Mouse (Mus musculus): ENCODE measurements around the gene Cd151. TPM values are rescaled to one million over a fixed set of nuclear protein-coding genes. Genes with fewer than 3 reads are reported as not detected.
A peak's percentile ranks its signal among the peaks of the same experiment; 100 is the strongest.

The Cd151 gene
- total RNA-seq, 2 experiments from 2014 or later = 46.7 to 50.6 TPM

DNA sequence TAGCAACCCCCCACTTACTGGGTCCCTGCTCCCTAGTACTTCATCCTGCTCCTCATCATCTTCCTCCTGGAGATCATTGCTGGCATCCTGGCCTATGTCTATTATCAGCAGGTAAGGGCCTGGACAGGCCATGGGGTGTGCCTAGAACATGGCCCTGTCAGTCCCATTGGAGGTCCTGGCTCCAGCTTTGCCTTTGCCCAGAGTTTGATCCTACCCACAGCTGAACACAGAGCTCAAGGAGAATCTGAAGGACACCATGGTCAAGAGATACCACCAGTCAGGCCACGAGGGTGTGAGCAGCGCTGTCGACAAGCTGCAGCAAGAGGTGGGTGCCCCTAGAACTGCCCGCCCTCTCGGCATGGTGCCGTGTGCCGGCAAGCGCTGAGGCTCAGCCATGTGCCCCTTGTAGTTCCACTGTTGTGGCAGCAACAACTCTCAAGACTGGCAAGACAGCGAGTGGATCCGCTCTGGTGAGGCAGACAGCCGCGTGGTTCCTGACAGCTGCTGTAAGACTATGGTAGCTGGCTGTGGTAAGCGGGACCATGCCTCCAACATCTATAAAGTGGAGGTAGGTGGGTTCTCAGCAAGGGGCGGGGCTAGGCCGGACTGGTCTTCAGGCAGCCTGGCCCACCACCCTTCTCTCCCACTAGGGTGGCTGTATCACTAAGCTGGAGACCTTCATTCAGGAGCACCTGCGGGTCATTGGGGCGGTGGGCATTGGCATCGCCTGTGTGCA, 2.9 kb downstream of the Cd151 start:
- intact Hi-C loops (cut with DNase I) = no loop called here
- DNase-seq = no peak

DNA sequence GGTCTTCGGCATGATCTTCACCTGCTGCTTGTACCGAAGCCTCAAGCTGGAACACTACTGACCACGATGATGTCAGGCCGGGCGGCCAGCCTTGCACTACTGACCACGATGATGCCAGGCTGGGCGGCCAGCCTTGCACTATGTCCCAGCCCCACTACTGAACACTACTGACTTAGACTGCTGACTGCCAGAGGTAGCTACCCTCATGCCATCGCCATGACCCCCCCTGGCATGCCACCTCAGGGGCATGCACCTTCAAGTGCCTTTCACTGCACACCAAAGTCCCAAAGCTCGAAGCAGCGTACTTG, 3.4 kb downstream of the Cd151 start:
- no peak for DNase-seq
- intact Hi-C loops (cut with DNase I) = no loop called here

DNA sequence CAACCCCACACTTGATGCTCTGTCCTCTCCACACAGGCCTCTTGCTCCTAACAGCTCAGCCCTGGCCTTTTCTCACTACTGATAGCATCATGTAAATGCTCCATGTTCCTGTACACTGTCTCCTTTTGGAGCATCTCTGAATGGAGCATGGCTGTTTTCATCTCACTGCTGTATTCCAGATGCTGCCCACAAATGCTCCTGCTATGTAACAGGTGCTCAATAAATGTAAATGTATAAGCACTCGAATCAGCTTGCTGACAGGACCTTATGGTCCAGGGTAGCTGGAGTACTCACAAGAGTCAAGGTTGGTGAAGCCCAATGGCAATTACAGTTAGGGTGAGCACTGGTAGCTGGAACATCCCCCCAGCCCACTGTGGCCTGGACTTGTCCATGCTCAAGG, 4.0 kb downstream of the Cd151 start:
- intact Hi-C loops (cut with DNase I) = no loop called here

DNA sequence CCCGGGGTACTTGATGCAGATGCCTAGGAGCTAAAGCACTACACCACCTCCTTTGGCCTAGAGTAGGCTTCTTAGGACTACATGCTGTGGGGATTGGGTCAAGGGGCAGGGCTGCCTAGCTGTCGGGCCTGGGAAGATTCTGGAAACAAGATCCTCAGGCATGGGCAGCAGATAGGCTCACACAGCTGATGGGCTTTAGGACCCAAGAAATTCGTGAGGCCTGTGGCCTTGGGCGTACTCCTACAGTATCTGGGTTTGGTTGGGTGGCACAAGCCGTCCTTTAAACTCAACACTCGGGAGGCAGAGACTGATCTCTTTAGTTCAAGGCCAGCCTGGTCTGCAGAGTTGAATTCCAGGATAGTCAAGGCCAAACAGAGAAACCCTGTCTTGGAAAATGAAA, 5.0 kb downstream of the Cd151 start:
- intact Hi-C loops (cut with DNase I) = no loop called here
- DNase-seq = no peak

More for the DNA sequence above, 4.0 kb downstream of the Cd151 start:
- no peak for DNase-seq

DNA sequence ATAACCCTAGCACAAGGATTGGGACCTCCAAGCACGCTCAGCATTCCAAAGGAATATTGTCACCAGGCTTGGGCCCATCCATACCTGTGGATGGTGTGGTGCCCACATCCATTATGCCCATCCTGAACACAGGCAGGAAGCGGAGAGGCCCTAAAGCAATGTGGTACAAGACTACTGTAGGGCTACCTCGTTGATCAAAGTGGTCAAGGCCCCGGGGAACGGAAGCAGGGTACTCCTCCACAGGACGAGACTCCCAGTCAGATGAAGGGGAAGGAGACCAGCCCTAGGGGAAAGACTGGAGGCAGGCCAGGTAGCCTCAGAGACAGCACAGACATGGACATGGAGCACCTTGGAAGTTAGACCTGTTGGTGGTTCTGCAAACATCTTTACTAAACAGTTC, 5.6 kb downstream of the Cd151 start:
- intact Hi-C loops (cut with DNase I) = no loop called here

DNA sequence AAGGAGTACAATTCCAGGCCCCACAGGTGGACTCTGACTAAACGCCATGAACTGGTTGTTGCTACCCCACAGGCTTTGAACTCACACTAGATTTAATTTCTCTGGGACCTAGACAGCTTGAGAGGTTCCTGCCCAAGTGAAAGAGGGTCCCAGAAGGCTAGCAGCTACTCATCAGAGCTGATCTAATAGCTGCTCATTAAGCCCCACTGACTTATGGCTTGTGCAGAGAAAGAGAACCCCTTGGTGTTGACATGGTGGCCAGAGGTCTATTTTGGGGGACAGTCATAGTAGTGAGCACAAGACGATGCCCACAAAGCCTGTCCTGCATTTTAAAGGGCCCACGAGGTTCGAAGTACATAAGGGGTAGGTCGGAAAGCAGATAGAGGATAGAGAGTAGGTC, 7.0 kb downstream of the Cd151 start:
- DNase-seq = no peak
- intact Hi-C loops (cut with DNase I) = no loop called here

More for the DNA sequence above, 5.6 kb downstream of the Cd151 start:
- no peak for DNase-seq

DNA sequence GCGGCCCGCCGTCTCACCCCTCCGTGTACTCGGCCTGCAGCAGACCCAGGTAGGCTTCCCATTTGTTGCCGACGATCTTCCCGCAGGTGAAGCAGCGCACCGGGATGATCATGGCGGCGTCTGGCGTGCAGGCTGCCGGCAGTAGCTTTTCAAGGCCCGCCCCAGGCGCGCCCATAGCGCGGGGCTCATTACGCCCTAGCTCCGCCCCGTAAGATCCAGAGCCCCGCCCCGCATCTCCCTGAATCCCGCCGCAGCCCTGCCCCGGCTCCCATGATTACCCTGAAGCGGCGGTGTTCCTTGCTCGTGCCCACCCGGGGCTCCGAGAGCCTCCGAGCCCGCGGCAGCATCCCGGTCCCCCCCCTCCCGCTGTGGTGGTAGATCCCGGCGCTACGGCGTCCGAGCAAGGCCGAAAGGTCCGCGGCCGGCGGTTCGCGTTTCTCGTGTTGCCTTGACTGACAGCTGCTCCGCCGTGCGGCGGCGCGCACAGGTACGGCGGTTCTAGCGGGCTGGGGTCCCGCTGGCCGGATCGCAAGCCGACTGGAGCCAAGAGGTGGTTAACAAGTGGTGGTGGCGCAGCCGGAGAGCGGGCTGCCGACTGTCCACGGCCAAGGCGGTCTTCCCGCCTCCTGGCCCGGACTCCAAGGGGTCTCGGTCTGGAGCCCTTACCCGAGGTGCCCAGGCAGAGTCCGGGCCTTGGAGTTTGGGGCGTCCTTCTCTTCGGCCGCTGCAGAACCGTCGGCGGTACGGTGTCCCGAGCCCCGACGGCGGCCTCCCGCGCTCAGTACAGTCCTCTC, 8.0 kb downstream of the Cd151 start, which contains the start of the genes Polr2l and Tspan4:
TSS of gene Polr2l (minus strand) at position 122 of the 794 bp plus-strand sequence.
TSS of gene Tspan4 (plus strand) at position 230 of the 794 bp plus-strand sequence.
- DNase-seq = peak; percentile 85
- intact Hi-C loops (cut with DNase I) = no loop called here

DNA sequence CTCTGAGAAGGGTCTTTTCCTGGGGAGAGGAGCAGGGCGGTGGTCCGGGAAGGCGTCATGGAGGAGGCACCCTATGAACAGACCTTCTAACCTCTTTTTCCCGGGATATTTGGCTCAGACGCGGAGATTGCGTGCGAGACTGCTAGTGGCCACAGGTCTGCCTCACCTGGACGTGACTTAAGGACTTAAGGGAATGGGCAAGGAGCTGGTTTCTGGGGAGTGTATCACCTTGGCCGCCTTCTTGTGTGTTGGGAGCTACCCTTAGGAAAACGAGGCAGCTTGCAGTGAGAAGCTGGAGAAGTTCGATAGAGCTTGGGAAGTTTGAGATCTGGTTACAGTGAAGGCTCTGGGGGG, 8.6 kb downstream of the Cd151 start:
- DNase-seq = no peak
- intact Hi-C loops (cut with DNase I) = no loop called here

DNA sequence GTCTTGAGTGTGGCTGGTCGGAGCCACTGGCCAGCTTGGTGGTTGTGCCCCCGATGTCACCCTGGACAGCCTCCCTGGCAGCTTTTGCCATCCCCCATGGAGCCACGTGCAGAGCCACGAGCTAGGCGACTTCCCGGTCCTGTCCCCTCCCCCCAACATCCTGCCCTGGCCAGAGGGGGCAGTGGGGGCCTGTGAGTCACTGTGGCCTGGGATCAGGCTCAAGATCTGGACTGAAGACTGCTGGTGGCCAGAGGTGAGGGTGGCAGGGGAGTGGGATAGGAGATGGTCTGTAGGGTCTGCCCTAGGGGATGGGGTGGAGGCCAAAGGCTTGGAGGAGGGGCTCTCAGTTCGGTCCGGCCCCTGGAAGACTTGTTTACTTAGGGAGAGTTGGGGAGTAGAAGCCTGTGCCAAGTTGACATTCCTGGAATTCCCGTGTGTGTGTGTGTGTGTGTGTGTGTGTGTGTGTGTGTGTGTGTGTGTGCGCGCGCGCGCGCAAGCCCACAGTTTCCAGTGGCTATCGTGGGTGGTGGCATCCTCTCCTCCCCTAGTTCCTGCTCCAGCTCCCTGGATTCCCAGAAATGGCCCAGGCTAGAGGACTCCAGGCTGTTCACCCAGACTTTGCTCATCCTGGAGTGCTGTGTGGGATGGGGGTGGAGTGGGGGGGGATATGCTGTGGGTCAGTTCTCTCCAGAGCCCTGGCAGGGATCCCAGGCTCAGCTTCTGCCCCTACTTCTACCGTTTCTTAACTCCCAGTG, 9.2 kb downstream of the Cd151 start:
- no peak for DNase-seq
- intact Hi-C loops (cut with DNase I) = no loop called here

DNA sequence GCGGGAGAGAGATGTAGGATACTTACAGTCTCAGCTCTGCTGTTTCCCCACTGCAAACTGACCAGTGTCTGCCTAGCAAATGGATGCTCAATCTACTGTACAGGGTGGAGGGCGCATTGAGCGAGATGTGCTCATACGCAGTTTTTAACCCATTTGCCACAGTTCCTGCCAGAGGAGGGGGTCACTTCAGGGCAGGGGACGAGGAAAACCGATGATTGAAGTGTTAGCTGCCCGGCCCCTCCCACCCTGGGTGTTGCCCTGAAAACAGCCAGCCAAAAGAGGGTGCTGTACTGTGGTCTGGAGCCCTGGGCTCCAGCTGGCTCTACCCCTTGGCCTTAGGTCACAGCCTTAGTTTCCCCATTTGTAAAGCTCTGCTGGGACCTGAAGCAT, 9.8 kb downstream of the Cd151 start:
- intact Hi-C loops (cut with DNase I) = no loop called here
- DNase-seq = no peak

DNA sequence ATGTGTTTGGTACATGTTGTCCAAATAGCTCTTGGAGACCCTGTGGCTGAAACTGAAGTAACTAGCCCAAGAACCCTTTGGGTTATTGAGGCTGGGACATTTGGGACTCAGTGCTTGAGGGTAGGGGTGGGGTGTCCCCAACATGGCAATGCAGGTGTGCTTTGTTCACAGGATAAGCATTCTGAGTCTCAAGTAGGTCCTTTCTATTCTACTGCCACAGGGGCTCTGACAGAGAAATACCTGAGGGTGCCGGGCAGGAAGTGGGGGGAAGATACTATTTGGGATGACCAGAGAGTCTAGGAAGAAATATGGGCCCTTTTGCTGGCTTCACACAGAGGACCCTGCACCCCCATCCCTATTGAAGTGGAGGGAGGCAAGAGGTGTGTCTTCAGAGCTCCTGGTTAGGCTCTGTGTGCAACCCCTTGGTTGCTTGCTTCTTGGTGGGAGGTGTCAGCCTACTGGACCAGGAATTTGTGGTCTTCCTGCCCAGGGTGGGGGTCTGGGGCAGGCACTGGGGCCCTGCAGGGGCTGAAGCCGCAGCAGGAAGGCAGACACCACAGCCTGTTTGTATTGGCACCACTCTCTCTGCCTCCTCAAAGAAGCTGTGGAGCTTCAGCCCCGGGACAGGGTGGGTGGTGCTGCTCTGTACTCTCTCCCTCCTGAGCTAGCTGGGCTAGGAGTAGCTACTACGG, 10.5 kb downstream of the Cd151 start:
- DNase-seq = no peak
- intact Hi-C loops (cut with DNase I) = no loop called here

DNA sequence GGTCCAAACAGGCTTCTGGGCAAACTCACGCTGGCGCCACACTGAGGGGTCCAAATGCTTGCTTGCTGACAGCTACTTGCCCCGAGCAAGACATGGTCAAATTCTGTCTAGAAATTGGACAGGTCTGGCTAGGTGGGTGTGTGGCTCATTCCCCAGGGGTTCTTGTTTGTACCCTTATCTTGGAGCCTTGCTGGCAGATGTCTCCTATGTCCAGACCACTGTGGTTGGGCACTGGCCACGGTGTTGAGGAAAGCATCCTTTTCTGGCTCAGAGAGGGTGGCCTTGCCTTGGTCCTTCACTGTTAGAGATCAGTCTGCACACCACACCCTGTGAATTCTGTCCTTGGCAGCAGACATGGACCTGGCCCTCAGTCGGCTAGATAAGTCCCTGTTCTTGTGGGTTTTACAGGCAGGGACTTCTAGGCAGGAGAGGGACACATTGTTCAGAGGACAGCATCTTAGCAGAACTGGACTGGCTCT, 11.1 kb downstream of the Cd151 start:
- no peak for DNase-seq

DNA sequence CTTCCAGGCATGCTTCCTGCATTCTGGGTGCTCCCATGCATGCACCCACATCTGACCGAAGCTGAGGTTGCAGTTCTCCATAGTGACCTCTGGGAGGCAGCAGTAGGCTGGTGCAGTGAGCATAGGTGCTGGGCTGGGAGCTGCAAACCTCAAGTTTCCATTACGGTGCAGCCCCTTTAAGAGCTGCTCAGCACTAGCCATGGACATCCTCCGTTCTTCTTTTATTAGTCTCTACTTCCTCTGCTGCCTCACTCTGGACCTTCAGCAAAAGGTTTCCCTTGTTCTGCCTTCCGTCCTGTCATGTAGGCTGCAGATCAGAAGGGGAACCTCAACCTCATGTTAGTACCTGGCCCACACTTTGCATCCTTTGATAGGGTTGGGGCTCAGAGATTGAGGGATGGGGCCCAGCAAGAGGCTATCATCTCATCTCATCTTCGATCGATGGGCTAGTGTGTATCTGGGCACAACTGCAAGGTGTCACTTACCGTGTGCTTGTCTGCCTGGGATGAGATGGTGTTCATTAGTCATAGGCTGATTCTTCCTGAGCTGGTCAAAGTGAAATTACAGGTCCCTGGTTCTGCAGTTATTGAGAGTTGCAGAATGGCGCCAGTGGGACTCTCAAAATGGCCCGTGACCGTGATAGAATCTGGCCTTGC, 13.8 kb downstream of the Cd151 start:
- intact Hi-C loops (cut with DNase I) = loop anchor here (5.0 kb wide), 1 partner anchor 41 kb away; no protein-coding TSS in a partner anchor
- DNase-seq = peak; percentile 68

More for the DNA sequence above, 11.1 kb downstream of the Cd151 start:
- intact Hi-C loops (cut with DNase I) = no loop called here

DNA sequence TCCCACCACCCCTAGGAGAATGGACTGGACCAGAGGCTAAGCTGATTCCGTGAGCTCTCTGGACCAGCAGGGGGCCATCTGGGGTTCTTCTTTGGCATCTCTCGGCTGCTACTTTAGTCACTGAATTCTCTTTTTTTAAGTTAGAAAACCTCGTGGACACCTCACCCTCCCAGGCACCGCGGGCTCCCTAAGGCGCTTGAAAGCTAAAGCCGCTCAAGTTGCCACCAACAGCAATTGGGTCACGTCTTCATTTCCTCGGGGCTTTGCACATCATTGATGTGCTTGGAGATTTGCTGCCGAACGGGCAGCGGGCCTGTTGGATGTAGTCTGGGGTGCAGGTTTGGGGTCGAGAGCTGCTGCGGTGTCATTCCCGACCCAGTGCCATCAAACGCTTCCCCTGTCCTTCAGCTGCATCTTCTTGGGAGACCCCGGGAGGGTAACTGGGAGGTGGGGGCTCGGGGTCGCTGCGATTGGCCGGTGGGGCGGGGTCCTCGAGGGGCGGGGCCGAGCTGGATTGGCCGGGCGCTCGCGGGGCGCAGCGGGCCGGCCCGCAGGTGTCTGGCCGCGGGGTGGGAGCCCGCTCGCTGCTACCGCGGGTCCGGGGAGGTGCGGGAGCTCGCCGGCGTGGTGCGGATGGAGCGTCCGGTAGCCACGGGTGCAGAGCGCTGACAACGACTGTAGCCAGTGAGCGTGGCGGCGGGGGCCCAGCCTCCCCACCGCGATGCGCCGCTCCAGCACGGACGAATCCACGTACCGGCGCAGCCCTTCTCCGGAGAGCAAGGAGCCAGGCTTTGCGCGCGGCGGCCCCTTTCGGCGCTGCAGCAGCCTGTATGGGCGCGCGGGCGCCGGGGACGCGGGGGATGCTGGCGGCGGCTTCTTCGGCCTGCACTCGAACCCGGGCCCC, 14.6 kb downstream of the Cd151 start:
- intact Hi-C loops (cut with DNase I) = loop anchor here (5.0 kb wide), 1 partner anchor 41 kb away; no protein-coding TSS in a partner anchor
- DNase-seq = peak; percentile 77

DNA sequence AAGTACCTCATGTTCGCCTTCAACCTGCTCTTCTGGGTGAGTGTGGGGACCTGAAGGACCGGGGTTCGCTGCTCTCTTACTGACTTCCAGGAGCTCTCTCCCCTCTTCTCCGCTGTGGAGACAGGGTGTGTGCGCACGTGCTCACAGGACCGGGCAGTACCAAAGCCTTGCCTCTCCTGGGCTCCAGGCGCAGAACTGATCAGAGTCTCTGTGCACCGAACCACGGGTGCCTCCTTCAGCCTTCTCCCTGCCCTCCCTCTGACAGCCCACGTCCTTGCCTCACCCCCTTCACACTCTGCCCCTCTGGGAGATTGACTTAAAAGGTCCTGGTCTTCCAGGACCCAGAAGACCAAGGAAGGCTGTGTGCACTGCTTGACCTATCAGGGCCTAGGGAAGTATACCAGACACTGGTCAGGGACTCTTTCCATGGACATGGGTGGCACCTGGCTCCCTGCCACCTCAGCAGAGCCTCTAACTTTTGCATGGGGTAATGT, 15.4 kb downstream of the Cd151 start:
- intact Hi-C loops (cut with DNase I) = loop anchor here (5.0 kb wide), 1 partner anchor 40 kb away; no protein-coding TSS in a partner anchor
- no peak for DNase-seq

DNA sequence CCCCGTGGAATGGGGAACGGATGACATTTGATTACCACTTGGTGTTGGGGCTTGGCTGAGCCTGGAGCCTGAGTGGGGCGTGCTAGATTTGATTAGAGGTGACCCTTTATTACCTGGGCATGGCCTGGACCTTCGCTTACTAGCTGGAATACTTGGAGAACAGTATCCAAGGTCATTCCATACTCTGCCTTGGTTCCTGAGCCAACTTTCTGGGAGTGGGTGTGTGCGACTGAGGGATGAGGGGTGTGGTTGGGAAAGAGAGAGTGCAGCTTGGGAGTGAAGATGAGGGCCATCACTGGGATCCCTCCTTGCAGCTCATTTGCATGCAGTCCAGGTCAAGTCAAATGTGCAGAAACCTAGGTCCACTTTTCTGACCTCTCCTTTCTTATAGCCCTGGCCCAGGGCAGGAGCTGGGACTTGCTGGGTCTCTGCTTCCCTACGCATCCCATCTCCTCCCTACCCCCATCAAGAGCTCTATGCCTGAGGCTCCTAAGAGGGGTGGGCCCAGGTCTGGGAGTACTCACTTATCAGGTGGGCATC, 16.0 kb downstream of the Cd151 start:
- intact Hi-C loops (cut with DNase I) = loop anchor here (5.0 kb wide), 1 partner anchor 39 kb away; no protein-coding TSS in a partner anchor

DNA sequence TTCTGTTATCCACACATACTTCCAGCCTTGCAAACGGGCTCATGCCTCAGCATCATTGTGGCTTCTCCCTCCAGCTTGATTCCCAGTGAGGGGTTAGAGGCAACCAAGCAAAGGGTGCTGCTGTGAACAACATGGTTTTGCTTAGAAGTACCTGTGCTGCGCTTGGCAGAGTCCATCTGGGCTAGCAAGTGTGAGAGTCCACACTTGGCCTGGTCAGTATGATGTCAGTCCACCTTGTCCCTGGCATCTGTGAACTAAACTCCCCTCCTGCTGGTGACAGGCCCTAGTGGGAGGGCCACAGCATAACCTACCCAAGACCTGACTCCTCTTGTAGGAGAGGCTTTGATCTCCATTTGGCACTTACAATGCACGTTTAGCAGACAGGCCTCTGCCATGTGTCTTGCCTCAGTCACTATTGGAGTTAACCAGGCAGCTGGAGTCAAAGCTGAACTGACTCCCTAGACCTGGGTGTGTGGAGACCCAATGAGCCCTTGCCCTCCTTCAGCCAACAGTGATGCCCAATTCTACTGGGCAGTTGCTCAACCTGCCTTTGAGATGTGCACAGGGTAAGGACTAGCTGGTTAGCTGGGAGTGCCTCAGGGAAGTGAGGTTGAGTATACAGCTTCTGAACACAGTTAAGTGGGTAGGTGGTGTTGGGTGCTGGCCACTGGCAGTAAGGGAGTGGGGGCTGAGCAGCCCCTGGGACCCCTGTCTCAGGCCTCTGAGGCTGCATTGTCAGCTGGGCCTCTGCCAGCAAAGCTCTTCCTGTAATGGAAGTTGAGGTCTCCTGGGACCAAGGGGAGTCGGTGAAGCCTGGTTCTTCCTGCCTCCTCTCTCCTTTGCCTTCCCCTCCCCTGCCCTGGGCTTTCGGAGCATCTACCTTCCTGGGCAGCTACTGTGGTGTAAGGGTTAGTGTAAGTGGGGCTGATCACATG, 17.3 kb downstream of the Cd151 start:
- no peak for DNase-seq
- intact Hi-C loops (cut with DNase I) = loop anchor here (5.0 kb wide), 1 partner anchor 38 kb away; no protein-coding TSS in a partner anchor

More for the DNA sequence above, 16.0 kb downstream of the Cd151 start:
- no peak for DNase-seq

All from left cerebral cortex, postnatal 4 days (tissue).